Mouse (Mus musculus) bone marrow, adult 2 months (tissue): ENCODE data around the gene Gm28308.

ENCODE experiments used
- CTCF ChIP-seq: fragments of 200-500 bp; IDR thresholded peaks from 2 replicates; pipeline ENCODE4 v1.5.1; 2011; ENCODE audit warnings: low read length, control low read depth; ENCODE audit not compliant: control insufficient read depth, insufficient read depth
- POLR2A ChIP-seq: fragments of 200-500 bp; IDR thresholded peaks from 2 replicates; pipeline ENCODE4 v1.6.1; 2011; ENCODE audit warnings: low read depth, mild to moderate bottlenecking, control low read depth, low read length, borderline replicate concordance; ENCODE audit not compliant: control insufficient read depth

DNA sequence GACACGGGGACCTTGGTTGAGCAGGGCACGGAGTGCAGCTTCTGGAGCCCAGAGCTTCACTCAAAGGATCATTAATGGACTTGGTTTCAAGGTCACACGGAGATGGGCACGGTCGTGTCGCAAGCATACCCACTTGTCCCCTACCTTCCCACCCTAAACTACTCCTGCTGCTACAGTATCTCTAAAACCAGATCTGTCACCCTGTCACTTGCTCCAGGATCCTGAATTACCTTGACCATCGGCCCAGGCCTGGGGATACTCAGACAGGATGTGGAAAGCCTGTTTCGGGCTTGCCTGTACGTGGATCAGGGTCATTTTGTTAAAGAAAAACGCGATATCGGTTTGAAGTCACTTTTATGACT lies 3.5 kb downstream of the Gm28308 start:
- TF ChIP-seq POLR2A, result no peak
- no peak for TF ChIP-seq CTCF
